Mouse (Mus musculus): Measurements from ENCODE around the gene Cyb5d1. TPM values are rescaled to one million over a fixed set of nuclear protein-coding genes. Genes with fewer than 3 reads are reported as not detected.
"Not testable (repeated sequence)": the region's sequence is repeated elsewhere in the genome, so short reads cannot be mapped to it uniquely, and the experiment has no call there.

Gene Cyb5d1
- polyA plus RNA-seq, 1 experiment from 2014 or later, result 51.6 TPM

DNA sequence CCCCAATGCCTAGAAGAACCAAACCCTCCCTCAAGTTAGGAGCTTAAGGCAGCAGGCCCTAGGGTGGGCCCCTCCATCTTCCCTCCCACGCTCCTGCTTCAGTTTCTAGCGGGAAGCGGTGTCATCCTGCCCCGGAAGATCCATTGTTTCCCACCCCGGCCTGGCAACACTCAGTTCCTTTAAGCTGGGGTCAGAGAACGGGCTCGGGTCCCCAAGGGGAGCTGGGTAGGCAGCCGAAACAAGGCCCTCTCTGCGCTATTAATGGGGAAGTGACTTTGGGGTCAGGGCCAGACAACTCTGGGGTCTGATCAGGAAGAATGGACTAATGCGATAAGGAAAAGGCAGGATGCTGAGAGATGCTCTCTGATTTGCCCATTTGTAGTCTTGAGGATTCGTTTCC is 1.3 kb upstream of the Cyb5d1 start:
- Histone ChIP-seq H3K4me1 (peaks cover 62% of the 10 kb centered on the region), H3K4me3 (peak overlapping the region; percentile 69), H3K36me3 (peaks cover 33% of the 10 kb centered on the region), H3K9me3 (replicated peaks) (no peaks in the 10 kb centered on the region), H3K27me3 (ENCODE audit: low read depth, poor library complexity, severe bottlenecking) (peaks cover 13% of the 10 kb centered on the region; the same call in 1 of the 2 replicates), H3K27ac (peak overlapping the region; percentile 98)
- peak; percentile 51 for DNase-seq (ENCODE audit: low spot score)
- 36% methylated on average over 11 of the region's 11 CpGs for WGBS

DNA sequence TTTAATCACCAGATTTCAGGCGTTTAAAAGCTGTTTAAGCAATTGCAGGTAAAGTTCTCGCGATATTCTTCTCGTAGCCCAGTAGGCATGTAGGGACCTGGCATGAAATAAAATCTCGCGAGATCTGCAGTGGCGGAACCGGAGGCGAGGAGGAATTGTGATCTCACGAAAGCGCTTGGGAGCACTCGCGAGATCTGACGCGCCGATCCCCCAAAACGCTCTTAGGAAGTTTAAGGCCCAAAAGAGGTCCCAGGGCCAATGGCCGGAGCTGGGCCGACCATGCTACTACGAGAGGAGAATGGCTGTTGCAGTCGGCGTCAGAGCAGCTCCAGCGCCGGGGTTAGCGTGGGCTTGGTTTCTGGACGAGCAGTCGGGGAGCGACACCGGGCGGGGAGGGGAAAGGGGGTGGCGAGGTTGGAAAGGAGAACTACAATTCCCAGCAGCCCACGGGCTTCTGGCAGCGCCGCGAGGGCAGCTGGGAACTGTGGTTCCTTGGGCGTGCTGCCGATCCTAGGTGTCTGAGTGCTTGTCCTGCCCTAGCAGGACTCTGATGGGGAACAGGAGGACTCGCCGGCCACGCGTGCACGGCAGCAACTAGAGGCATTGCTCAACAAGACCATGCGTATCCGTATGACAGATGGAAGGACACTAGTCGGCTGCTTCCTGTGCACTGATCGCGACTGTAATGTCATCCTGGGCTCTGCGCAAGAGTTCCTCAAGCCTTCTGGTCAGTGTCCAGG is 373 bp upstream of the Cyb5d1 start:
- DNase-seq (ENCODE audit: low spot score), result peak; percentile 93
- H3K4me3 ChIP-seq, result peak overlapping the region; percentile 69
- H3K27me3 ChIP-seq (ENCODE audit: low read depth, poor library complexity, severe bottlenecking), result peaks cover 12% of the 10 kb centered on the region; the same call in 1 of the 2 replicates
- H3K36me3 ChIP-seq, result peaks cover 23% of the 10 kb centered on the region
- peaks cover 52% of the 10 kb centered on the region for H3K4me1 ChIP-seq
- no peaks in the 10 kb centered on the region for H3K9me3 ChIP-seq (replicated peaks)
- H3K27ac ChIP-seq, result peak overlapping the region; percentile 98
- under 1% methylated on average over 48 of the region's 48 CpGs for WGBS

DNA sequence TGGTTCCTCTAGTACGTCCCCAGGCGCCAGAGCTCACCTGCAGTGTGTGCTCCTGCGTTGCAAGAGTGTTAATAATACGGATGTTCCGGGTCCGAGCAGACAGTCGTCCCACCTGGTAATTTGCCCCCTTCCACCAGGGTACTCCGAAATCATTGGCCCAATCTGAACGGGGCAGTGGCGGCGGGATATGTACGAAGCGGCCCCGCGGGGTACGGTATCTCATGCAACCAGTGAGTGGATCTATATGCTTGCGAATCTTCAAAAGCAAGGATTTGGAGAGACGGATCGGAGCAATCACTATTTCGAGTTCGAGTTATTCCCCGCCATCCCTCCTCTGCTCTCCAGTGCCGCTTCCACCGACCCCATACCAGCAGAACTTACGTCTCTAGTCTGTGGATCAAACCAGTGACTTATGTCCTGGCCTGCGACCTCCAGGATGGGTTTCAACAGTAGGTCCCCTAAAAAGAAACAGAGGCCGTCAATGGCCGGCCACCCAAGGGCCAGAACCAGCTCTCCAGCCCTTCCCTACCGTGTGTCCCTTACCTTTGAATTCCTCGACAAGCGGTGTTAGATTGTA is 752 bp downstream of the Cyb5d1 start:
- H3K9me3 ChIP-seq (replicated peaks); H3K27me3 ChIP-seq (ENCODE audit: low read depth, poor library complexity, severe bottlenecking): not testable (repeated sequence)
- peak; percentile 50 for DNase-seq (ENCODE audit: low spot score)
- Histone ChIP-seq H3K27ac (peak overlapping the region; percentile 98), H3K4me1 (peaks cover 46% of the 10 kb centered on the region), H3K36me3 (peaks cover 12% of the 10 kb centered on the region), H3K4me3 (peak overlapping the region; percentile 69)
- 1% methylated on average over 31 of the region's 31 CpGs for WGBS

DNA sequence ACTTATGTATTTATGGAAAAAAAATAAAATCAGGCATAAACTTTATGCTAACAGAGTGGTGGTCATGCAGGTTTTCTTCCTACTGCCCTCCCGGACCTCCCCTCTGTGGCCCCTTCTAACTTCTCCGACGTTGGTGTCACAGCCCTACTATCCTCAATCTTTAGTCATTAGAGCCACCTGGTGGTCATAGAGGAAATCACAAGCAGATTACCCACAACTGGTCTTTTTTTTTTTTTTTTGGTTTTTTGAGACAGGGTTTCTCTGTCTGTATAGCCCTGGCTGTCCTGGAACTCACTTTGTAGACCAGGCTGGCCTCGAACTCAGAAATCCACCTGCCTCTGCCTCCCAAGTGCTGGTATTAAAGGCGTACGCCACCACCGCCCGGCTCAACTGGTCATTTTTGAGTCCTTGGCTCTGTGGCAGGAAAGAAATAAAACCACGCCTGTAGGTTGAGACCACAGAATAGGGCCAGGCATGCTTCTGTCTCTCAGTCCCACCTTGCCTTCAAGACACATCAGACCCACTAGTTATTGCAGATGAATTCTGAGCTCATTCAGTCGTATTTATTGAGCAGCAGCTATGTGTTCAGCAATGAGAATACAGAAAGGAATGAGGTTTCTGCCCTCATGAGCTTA is 4.9 kb downstream of the Cyb5d1 start:
- Histone ChIP-seq H3K4me1 (peaks cover 9% of the 10 kb centered on the region), H3K27me3 (ENCODE audit: low read depth, poor library complexity, severe bottlenecking) (no peaks in the 10 kb centered on the region), H3K9me3 (replicated peaks) (no peaks in the 10 kb centered on the region), H3K36me3 (peaks cover 9% of the 10 kb centered on the region), H3K27ac (no peak overlapping the region), H3K4me3 (no peak overlapping the region)
- 55% methylated on average over 10 of the region's 10 CpGs for WGBS
- peak; percentile 62 for DNase-seq (ENCODE audit: low spot score)

DNA sequence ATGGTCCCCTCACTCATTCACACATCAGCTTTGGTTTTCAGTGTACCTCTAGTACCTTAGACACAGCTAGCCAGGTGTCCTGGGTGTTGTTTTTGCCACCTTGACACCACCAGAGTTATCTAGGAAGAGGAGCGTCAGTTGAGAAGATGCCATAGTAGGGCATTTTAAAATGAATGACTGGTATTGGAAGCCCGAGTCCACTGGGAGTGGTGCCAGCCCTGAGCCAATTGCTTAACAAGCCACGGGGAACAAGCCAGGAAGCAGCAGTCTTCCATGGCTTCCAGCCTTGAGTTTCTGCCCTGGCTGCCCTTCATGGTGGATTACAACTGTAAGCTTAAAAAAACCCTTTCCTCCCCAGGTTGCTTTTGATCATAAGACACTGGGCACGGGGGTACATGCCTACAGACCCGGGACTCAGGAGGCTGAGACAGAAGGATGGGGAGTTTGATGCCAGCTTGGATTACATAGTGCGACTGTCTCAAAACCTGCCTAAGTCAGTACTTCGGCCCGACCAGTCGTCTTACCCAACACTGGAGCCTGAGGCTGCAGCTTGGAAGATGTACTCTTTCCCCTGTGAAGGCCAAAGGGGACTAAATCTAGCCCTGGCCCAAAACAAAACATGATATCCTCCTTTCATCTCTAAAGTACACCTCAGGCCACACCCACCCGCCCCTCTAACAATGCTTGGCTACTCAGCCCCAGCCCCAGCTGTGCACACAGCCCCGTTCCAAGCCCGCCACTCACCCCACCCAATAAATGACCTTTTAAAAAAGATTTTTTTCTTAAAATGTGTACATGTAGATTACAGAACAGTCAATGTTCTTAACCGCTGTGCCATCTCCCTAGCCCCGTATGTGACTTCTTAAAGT is 5.7 kb downstream of the Cyb5d1 start:
- Histone ChIP-seq H3K4me3 (no peak overlapping the region), H3K27ac (no peak overlapping the region), H3K36me3 (peaks cover 10% of the 10 kb centered on the region), H3K9me3 (replicated peaks) (no peaks in the 10 kb centered on the region), H3K27me3 (ENCODE audit: low read depth, poor library complexity, severe bottlenecking) (no peaks in the 10 kb centered on the region), H3K4me1 (peaks cover 9% of the 10 kb centered on the region)
- 74% methylated on average over 14 of the region's 14 CpGs for WGBS
- DNase-seq (ENCODE audit: low spot score), result peak; percentile 27

DNA sequence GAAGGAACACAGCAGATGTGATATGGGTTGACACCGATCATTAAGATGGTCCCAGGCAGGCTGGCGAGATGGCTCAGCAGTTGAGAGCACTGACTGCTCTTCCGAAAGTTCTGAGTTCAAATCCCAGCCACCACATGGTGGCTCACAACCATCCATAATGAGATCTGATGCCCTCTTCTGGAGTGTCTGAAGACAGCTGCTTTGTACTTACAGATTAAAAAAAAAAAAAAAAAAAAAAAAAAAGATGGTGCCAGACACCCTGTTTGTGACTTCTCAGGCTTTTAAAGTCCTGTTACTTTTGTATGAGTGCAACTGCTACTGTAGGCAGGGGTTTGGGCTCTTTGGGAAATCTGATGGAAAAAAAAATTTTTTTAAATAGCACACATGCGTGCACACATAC is 6.8 kb downstream of the Cyb5d1 start:
- Histone ChIP-seq H3K4me3 (no peak overlapping the region), H3K36me3 (peaks cover 10% of the 10 kb centered on the region), H3K27me3 (ENCODE audit: low read depth, poor library complexity, severe bottlenecking) (no peaks in the 10 kb centered on the region), H3K4me1 (0 out of 2 replicates have a peak, but pooled peaks cover 5% of the 10 kb centered on the region), H3K9me3 (replicated peaks) (no peaks in the 10 kb centered on the region), H3K27ac (no peak overlapping the region)
- peak; percentile 18 for DNase-seq (ENCODE audit: low spot score)
- 98% methylated on average over 4 of the region's 4 CpGs for WGBS

DNA sequence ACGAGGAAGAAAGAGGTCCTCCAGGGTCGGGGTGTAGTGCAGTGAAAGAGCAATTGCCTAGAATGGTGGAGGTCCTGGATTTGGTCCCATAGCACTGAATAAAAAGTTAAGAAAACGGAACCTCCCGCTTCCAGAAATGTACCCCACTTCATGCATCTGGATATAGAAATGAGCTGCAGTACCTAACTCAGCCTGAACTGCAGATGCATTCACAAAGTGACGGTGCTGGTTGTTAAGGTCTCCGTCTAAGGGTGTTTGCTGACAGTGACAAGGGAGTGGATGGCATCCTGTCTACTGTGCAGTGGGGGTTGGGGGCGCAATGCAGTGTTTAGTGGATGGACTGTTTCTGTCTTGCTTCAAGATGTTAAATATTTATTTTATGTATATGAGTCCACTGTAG is 8.7 kb downstream of the Cyb5d1 start:
- Histone ChIP-seq H3K9me3 (replicated peaks) (no peaks in the 10 kb centered on the region), H3K4me3 (no peak overlapping the region), H3K27me3 (ENCODE audit: low read depth, poor library complexity, severe bottlenecking) (no peaks in the 10 kb centered on the region), H3K27ac (no peak overlapping the region), H3K36me3 (peaks cover 11% of the 10 kb centered on the region; the same call in 1 of the 2 replicates), H3K4me1 (0 out of 2 replicates have a peak, but pooled peaks cover 5% of the 10 kb centered on the region)
- 79% methylated on average over 7 of the region's 7 CpGs for WGBS
- no peak for DNase-seq (ENCODE audit: low spot score)

DNA sequence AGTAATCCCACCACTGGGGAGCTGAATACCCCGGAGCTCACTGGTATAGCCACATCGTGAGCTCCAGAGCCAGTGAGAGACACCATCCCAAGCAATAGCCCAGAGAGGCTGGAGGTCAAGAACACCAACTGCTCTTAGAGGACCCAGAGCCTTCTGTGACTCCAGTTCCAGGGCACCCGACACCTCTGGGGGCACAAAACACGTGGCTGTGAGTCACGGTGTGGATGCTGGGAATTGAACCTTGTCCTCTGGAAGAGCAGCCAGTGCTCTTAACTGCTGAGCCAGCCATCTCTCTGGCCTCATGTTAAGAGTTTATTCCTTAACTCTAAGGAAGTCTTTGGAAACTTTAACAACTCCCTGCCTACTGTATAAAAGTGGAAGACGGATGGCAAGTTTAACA is 10.5 kb downstream of the Cyb5d1 start:
- H3K27ac ChIP-seq, result no peak overlapping the region
- peaks cover 16% of the 10 kb centered on the region; the same call in 1 of the 2 replicates for H3K36me3 ChIP-seq
- H3K27me3 ChIP-seq (ENCODE audit: low read depth, poor library complexity, severe bottlenecking), result no peaks in the 10 kb centered on the region
- 84% methylated on average over 6 of the region's 6 CpGs for WGBS
- H3K4me3 ChIP-seq, result no peak overlapping the region
- DNase-seq (ENCODE audit: low spot score), result no peak
- no peaks in the 10 kb centered on the region for H3K9me3 ChIP-seq (replicated peaks)
- H3K4me1 ChIP-seq, result 0 out of 2 replicates have a peak, but pooled peaks cover 2% of the 10 kb centered on the region

DNA sequence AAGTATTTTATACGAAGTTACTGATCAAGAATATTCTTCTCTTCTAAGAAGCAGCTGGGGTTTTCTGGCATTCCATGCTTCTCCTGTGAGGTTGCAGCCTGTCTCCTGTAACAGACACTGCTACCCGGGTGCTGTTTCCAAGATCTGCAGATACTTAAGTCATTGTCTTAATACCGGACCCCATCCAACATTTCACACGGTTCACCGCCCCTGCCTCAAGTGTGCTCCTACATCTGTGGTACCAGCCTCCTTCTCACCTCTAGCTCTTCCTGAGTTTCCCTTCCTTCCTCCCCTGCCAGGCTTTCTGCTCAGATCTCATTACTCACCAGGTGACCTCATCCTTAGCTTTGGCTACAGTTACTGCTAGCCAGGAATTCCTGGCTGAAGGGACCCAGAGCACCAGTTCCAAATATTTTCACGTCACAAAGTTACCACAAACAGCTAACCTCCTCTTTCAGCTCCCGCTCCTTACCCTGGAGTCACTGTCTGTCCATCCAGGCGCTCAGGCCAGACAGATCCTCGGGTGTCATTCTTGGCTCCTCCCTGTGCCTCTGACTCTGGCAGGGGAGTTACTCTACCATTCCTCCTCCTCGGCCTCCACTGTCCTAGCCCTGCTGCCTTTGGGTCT is 12.8 kb downstream of the Cyb5d1 start:
- no peaks in the 10 kb centered on the region for H3K9me3 ChIP-seq (replicated peaks)
- DNase-seq (ENCODE audit: low spot score), result no peak
- no peak overlapping the region for H3K27ac ChIP-seq
- H3K27me3 ChIP-seq (ENCODE audit: low read depth, poor library complexity, severe bottlenecking), result no peaks in the 10 kb centered on the region
- 70% methylated on average over 10 of the region's 10 CpGs for WGBS
- H3K4me1 ChIP-seq, result 0 out of 2 replicates have a peak, but pooled peaks cover 3% of the 10 kb centered on the region
- H3K36me3 ChIP-seq, result peaks cover 23% of the 10 kb centered on the region
- H3K4me3 ChIP-seq, result no peak overlapping the region

DNA sequence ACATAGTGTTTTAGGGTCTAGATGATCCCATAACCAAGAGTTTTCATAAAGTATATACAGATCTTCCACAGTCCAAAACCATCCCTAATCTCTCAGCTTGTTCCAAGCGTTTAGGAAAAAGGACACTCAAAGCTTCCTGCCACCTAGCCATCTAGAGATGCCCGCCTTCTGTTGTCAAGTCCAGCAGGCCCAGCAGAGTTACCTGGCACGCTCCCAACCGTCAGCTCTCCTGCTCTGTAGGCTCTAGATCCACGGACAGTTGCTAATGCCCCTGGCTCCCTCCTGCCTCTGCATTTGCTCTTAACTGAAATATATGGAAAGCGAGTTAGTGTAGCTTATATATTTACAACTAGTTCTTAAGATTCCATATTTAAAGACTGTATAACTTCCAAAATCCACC is 14.1 kb downstream of the Cyb5d1 start:
- Histone ChIP-seq H3K4me3 (no peak overlapping the region), H3K36me3 (peaks cover 35% of the 10 kb centered on the region), H3K27me3 (ENCODE audit: low read depth, poor library complexity, severe bottlenecking) (no peaks in the 10 kb centered on the region), H3K4me1 (0 out of 2 replicates have a peak, but pooled peaks cover 3% of the 10 kb centered on the region), H3K27ac (no peak overlapping the region), H3K9me3 (replicated peaks) (no peaks in the 10 kb centered on the region)
- no peak for DNase-seq (ENCODE audit: low spot score)
- WGBS, result 83% methylated on average over 6 of the region's 6 CpGs

DNA sequence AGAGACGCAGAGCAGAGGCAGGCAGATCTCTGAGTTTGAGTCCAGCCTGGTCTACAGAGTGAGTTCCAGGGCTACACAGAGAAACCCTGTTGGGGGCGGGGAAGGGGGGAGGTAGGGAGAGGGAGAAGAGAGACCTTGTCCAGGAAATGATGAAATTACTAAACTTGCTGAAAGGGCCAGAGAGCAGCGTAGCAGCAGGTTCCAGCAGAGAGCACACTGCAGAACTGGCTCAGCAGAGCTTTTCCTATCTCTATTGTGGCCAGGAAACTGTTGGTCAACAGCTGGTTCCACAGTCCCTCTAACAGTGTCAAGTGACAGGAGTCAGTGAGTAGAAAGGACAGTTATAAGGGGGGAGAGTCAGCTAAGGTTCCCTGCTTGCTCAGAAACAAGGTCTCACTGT is 15.8 kb downstream of the Cyb5d1 start:
- DNase-seq (ENCODE audit: low spot score), result no peak
- no peak overlapping the region for H3K27ac ChIP-seq
- 88% methylated on average over 3 of the region's 3 CpGs for WGBS
- no peaks in the 10 kb centered on the region for H3K9me3 ChIP-seq (replicated peaks)
- H3K4me1 ChIP-seq, result 0 out of 2 replicates have a peak, but pooled peaks cover 3% of the 10 kb centered on the region
- H3K4me3 ChIP-seq, result no peak overlapping the region
- peaks cover 44% of the 10 kb centered on the region for H3K36me3 ChIP-seq
- H3K27me3 ChIP-seq (ENCODE audit: low read depth, poor library complexity, severe bottlenecking), result no peaks in the 10 kb centered on the region

DNA sequence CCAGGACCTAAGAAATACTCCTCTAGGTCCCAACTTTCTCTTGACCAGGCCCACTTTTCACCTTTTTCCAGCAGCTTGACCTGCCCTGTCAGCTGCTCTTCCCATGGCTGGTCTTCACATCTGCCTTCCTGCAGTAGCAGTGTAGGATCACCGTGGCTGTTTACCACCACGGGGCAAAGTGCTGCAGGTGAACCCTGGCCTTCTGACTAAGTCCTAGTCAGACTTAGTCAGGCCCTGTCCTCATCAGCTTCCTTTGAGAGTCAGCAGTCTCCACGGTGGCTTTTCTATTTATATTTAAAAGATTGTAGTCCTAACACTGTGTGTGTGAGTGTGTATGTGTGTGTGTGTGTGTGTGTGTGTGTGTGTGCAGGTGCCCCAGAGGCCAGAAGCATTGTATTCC is 17.7 kb downstream of the Cyb5d1 start:
- H3K27me3 ChIP-seq (ENCODE audit: low read depth, poor library complexity, severe bottlenecking), result no peaks in the 10 kb centered on the region
- no peak overlapping the region for H3K27ac ChIP-seq
- H3K36me3 ChIP-seq, result peaks cover 60% of the 10 kb centered on the region
- H3K9me3 ChIP-seq (replicated peaks), result no peaks in the 10 kb centered on the region
- 0 out of 2 replicates have a peak, but pooled peaks cover 3% of the 10 kb centered on the region for H3K4me1 ChIP-seq
- no peak overlapping the region for H3K4me3 ChIP-seq
- WGBS, result 85% methylated on average over 3 of the region's 3 CpGs
- no peak for DNase-seq (ENCODE audit: low spot score)

Data from limb, embryonic 10.5 days (tissue).